Mouse (Mus musculus): ENCODE data around the gene Tnfaip8l2. TPM values are rescaled to one million over a fixed set of nuclear protein-coding genes. Genes with fewer than 3 reads are reported as not detected.
"Not testable (repeated sequence)": the region's sequence is repeated elsewhere in the genome, so short reads cannot be mapped to it uniquely, and the experiment has no call there.

Tnfaip8l2 gene
- polyA plus RNA-seq, 1 experiment from 2014 or later = 3.2 TPM

DNA sequence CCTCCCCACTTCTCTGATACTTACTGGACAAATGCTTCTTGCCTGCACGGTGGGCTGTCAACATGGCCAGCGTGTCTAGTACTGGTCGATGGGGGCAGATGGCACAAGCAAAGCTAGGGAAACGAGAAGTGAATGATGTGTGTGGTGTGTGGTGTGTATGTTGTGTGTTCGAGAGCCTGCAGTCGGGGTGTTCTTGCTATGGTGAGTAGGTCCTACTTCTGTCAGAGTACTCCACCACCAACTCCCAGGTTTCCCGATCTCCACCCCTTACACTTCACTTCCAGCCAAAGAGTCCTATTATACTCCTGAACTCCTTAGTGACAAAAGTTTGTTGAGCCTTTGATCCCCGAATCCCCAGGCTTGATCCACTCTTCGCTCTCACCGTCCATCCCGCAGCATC lies 9.0 kb downstream of the Tnfaip8l2 start:
- H3K9me3 ChIP-seq (replicated peaks; ENCODE audit: control insufficient read depth, low read length, poor library complexity, severe bottlenecking) = no peaks in the 10 kb centered on the region
- ATAC-seq = peak; percentile 6; the same call in 1 of the 2 replicates
- WGBS = 58% methylated on average over 11 of the region's 11 CpGs
- 0 out of 2 replicates have a peak, but pooled peaks cover 2% of the 10 kb centered on the region for H3K36me3 ChIP-seq (ENCODE audit: control insufficient read depth, insufficient read depth, low read length)
- H3K4me1 ChIP-seq (ENCODE audit: control insufficient read depth, insufficient read depth, low read length) = peaks cover 20% of the 10 kb centered on the region
- no peaks in the 10 kb centered on the region for H3K27me3 ChIP-seq (ENCODE audit: control insufficient read depth, insufficient read depth, low read depth, low read length)
- H3K9ac ChIP-seq (ENCODE audit: low read depth, low read length) = peak overlapping the region; percentile 83
- peak overlapping the region; percentile 83 for H3K27ac ChIP-seq (ENCODE audit: low read length)
- peak overlapping the region; percentile 71 for H3K4me3 ChIP-seq (ENCODE audit: low read depth, low read length)
- peak overlapping the region; percentile 95 for H3K4me2 ChIP-seq (ENCODE audit: low read length)

DNA sequence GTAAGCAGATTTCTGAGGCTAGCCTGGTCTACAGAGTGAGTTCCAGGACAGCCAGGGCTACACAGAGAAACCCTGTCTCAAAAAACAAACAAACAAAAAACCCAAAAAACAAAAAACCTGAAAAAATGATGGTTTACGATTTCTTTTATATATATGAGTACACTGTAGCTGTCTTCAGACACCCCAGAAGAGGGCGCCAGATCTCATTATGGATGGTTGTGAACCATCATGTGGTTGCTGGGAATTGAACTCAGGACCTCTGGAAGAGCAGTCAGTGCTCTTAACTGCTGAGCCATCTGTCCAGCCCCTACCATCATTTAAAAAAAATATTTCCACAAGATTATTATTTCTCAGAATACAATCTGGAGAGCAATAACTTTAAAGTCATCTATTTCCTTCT lies 9.8 kb downstream of the Tnfaip8l2 start:
- H3K36me3 ChIP-seq (ENCODE audit: control insufficient read depth, insufficient read depth, low read length); H3K4me3 ChIP-seq (ENCODE audit: low read depth, low read length); H3K9ac ChIP-seq (ENCODE audit: low read depth, low read length): not testable (repeated sequence)

DNA sequence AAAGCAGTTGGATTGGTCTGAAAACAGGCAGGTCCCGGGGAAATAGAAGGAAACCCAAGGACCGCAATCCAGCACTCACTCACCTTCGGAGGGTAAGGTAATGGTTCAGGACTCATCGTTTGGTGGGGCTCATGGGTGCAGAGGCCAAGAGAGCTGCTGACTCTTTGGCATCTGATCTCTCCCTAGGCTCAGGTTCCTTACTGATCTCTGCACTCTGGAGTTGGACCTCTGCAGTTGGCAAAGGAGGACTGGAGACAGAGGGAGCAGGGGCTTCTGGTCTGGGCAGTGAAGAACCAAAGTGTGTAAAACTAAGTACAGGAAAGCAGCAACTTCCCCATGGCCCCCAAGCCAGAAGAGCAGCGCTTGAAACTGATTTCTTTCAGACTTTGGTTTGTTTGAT lies 12.1 kb downstream of the Tnfaip8l2 start:
- 0 out of 2 replicates have a peak, but pooled peaks cover 2% of the 10 kb centered on the region for H3K36me3 ChIP-seq (ENCODE audit: control insufficient read depth, insufficient read depth, low read length)
- WGBS = 95% methylated on average over 5 of the region's 5 CpGs

More for the DNA sequence above, 9.8 kb downstream of the Tnfaip8l2 start:
- WGBS = 75% methylated on average over 2 of the region's 2 CpGs
- peaks cover 20% of the 10 kb centered on the region for H3K4me1 ChIP-seq (ENCODE audit: control insufficient read depth, insufficient read depth, low read length)
- not testable (repeated sequence) for H3K27me3 ChIP-seq (ENCODE audit: control insufficient read depth, insufficient read depth, low read depth, low read length); H3K27ac ChIP-seq (ENCODE audit: low read length); H3K4me2 ChIP-seq (ENCODE audit: low read length); ATAC-seq; H3K9me3 ChIP-seq (replicated peaks; ENCODE audit: control insufficient read depth, low read length, poor library complexity, severe bottlenecking)

DNA sequence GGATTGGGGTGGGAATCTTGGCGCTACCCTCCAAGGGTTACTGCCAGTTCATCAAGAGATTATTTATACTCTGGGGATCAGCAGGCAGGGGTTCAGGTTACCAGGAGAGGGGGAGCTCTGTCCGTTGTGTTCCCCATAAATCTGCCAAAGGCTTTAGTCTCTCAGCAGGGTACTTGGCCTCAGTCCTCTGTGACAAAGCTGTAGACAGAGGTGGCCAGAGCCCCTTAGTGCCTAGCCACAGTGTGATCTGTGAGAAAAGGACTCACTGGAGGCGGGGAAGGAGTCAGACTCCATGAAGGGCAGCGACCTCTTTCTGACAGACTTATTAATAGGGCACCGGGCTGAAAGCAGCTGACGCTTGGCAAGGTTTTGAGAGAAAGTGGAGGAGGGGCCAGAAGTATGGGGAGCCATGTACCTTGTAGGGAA lies 12.9 kb downstream of the Tnfaip8l2 start:
- no peak overlapping the region for H3K9ac ChIP-seq (ENCODE audit: low read depth, low read length)
- peaks cover 6% of the 10 kb centered on the region for H3K4me1 ChIP-seq (ENCODE audit: control insufficient read depth, insufficient read depth, low read length)
- WGBS = 46% methylated on average over 6 of the region's 6 CpGs
- no peaks in the 10 kb centered on the region for H3K27me3 ChIP-seq (ENCODE audit: control insufficient read depth, insufficient read depth, low read depth, low read length)
- H3K9me3 ChIP-seq (replicated peaks; ENCODE audit: control insufficient read depth, low read length, poor library complexity, severe bottlenecking) = no peaks in the 10 kb centered on the region
- no peak overlapping the region for H3K27ac ChIP-seq (ENCODE audit: low read length)
- no peak overlapping the region for H3K4me3 ChIP-seq (ENCODE audit: low read depth, low read length)
- no peak overlapping the region for H3K4me2 ChIP-seq (ENCODE audit: low read length)
- H3K36me3 ChIP-seq (ENCODE audit: control insufficient read depth, insufficient read depth, low read length) = 0 out of 2 replicates have a peak, but pooled peaks cover 2% of the 10 kb centered on the region
- ATAC-seq = no peak

More for the DNA sequence above, 12.1 kb downstream of the Tnfaip8l2 start:
- no peaks in the 10 kb centered on the region for H3K27me3 ChIP-seq (ENCODE audit: control insufficient read depth, insufficient read depth, low read depth, low read length)
- no peak for ATAC-seq
- H3K4me1 ChIP-seq (ENCODE audit: control insufficient read depth, insufficient read depth, low read length) = peaks cover 8% of the 10 kb centered on the region
- H3K4me3 ChIP-seq (ENCODE audit: low read depth, low read length) = no peak overlapping the region
- H3K27ac ChIP-seq (ENCODE audit: low read length) = no peak overlapping the region
- H3K9me3 ChIP-seq (replicated peaks; ENCODE audit: control insufficient read depth, low read length, poor library complexity, severe bottlenecking) = no peaks in the 10 kb centered on the region
- H3K4me2 ChIP-seq (ENCODE audit: low read length) = no peak overlapping the region
- H3K9ac ChIP-seq (ENCODE audit: low read depth, low read length) = no peak overlapping the region

DNA sequence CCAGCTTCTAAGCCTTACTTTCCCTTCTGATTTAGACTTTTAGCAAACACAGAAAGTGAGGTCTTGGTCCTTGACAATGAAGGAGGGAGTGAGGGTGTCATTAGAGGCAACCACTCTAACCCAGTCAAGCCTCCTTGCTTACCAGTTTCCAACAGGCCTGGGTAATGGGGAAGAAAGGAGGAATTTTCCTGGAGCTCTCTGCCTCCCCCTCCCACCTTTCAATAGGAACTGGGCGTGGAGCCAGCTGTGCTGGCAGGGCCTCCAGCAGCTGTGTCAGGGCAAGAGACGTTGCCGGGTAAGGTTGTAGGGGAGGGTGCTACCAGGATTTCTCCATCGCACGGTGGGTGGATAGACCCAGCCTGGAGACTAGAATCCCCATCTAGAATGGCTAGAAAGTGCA lies 17.2 kb downstream of the Tnfaip8l2 start:
- Histone ChIP-seq H3K4me2 (ENCODE audit: low read length) (no peak overlapping the region), H3K36me3 (ENCODE audit: control insufficient read depth, insufficient read depth, low read length) (peaks cover 25% of the 10 kb centered on the region), H3K9me3 (replicated peaks; ENCODE audit: control insufficient read depth, low read length, poor library complexity, severe bottlenecking) (no peaks in the 10 kb centered on the region), H3K27ac (ENCODE audit: low read length) (no peak overlapping the region), H3K27me3 (ENCODE audit: control insufficient read depth, insufficient read depth, low read depth, low read length) (no peaks in the 10 kb centered on the region), H3K9ac (ENCODE audit: low read depth, low read length) (no peak overlapping the region), H3K4me1 (ENCODE audit: control insufficient read depth, insufficient read depth, low read length) (no peaks in the 10 kb centered on the region), H3K4me3 (ENCODE audit: low read depth, low read length) (no peak overlapping the region)
- ATAC-seq = no peak
- WGBS = 30% methylated on average over 5 of the region's 5 CpGs

DNA sequence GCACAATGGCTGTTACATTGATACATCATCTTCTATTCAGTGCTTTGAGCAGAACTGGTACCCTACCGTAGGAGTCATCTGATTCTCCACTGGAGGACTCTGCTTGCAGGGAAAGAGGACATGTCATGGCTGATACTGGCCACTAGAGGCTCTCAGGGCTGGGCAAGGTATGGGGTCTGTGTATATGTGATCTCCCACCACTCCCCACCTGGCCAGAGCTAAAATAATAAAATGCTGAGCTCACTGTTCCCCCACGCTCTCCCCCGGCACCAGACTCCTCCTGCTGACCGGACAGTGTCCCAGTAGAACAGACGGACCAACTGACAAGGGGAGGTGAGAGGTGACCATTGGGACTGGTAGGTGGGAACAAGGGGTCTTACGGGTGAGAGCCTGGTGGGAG lies 17.9 kb downstream of the Tnfaip8l2 start, which contains the start of gene Tmod4:
TSS of gene Tmod4 (plus strand) at position 231 of the 400 bp plus-strand sequence.
- Histone ChIP-seq H3K9me3 (replicated peaks; ENCODE audit: control insufficient read depth, low read length, poor library complexity, severe bottlenecking) (no peaks in the 10 kb centered on the region), H3K27ac (ENCODE audit: low read length) (no peak within 1 kb of the TSS), H3K4me1 (ENCODE audit: control insufficient read depth, insufficient read depth, low read length) (no peaks in the 10 kb centered on the region), H3K27me3 (ENCODE audit: control insufficient read depth, insufficient read depth, low read depth, low read length) (no peaks in the 10 kb centered on the region), H3K4me3 (ENCODE audit: low read depth, low read length) (no peak within 1 kb of the TSS), H3K4me2 (ENCODE audit: low read length) (no peak within 1 kb of the TSS), H3K36me3 (ENCODE audit: control insufficient read depth, insufficient read depth, low read length) (peaks cover 31% of the 10 kb centered on the region), H3K9ac (ENCODE audit: low read depth, low read length) (no peak within 1 kb of the TSS)
- ATAC-seq = peak; percentile 15; the same call in 1 of the 2 replicates
- 64% methylated on average over 6 of the region's 6 CpGs for WGBS

DNA sequence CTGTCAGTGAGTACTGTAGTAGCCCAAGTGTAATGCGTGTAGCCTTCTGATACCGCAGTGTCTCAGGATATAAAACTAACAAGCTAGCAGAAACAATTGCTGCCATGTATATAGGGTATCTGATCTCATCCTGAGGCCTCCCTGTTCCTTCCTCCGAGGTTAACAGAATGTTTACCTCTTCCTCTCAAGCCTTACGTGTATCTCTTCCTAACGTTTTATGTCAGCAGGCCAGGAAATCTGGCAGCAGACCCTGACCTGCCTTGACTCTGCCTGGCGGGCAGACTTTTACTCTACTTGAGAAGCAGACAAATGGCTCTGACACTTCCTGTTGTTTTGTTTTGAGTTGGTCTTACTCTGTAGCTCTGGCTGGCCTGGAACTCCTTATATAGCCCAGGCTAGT lies 20.6 kb downstream of the Tnfaip8l2 start:
- ATAC-seq = no peak
- no peaks in the 10 kb centered on the region for H3K27me3 ChIP-seq (ENCODE audit: control insufficient read depth, insufficient read depth, low read depth, low read length)
- H3K9me3 ChIP-seq (replicated peaks; ENCODE audit: control insufficient read depth, low read length, poor library complexity, severe bottlenecking) = no peaks in the 10 kb centered on the region
- WGBS = 88% methylated on average over 6 of the region's 6 CpGs
- no peak overlapping the region for H3K4me2 ChIP-seq (ENCODE audit: low read length)
- peaks cover 36% of the 10 kb centered on the region for H3K36me3 ChIP-seq (ENCODE audit: control insufficient read depth, insufficient read depth, low read length)
- H3K4me1 ChIP-seq (ENCODE audit: control insufficient read depth, insufficient read depth, low read length) = no peaks in the 10 kb centered on the region
- H3K27ac ChIP-seq (ENCODE audit: low read length) = no peak overlapping the region
- no peak overlapping the region for H3K9ac ChIP-seq (ENCODE audit: low read depth, low read length)
- H3K4me3 ChIP-seq (ENCODE audit: low read depth, low read length) = no peak overlapping the region

DNA sequence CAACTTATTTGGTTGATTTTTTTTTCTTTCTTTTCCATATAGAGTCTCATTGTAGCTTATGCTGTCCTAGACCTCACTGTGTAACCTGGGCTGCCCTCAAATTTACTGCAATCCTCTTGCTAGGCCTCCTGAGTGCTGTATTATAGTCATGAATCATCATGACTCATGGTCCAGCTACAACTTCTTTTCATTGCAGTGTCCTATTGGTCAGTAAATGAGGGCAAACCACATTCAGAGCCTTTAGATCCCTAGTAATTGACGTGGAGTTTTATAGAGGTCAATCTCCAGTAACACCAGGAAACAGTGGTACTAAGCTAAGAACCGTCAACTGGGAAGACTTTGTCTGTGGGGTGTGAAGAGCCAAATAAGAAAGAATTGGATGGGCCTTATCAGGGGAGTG lies 24.4 kb downstream of the Tnfaip8l2 start:
- no peak for ATAC-seq
- Histone ChIP-seq H3K4me3 (ENCODE audit: low read depth, low read length) (no peak overlapping the region), H3K27ac (ENCODE audit: low read length) (no peak overlapping the region), H3K4me1 (ENCODE audit: control insufficient read depth, insufficient read depth, low read length) (peaks cover 1% of the 10 kb centered on the region; the same call in 1 of the 2 replicates), H3K36me3 (ENCODE audit: control insufficient read depth, insufficient read depth, low read length) (peaks cover 37% of the 10 kb centered on the region), H3K4me2 (ENCODE audit: low read length) (no peak overlapping the region), H3K9ac (ENCODE audit: low read depth, low read length) (no peak overlapping the region), H3K27me3 (ENCODE audit: control insufficient read depth, insufficient read depth, low read depth, low read length) (no peaks in the 10 kb centered on the region), H3K9me3 (replicated peaks; ENCODE audit: control insufficient read depth, low read length, poor library complexity, severe bottlenecking) (no peaks in the 10 kb centered on the region)
- 94% methylated on average over 2 of the region's 2 CpGs for WGBS

DNA sequence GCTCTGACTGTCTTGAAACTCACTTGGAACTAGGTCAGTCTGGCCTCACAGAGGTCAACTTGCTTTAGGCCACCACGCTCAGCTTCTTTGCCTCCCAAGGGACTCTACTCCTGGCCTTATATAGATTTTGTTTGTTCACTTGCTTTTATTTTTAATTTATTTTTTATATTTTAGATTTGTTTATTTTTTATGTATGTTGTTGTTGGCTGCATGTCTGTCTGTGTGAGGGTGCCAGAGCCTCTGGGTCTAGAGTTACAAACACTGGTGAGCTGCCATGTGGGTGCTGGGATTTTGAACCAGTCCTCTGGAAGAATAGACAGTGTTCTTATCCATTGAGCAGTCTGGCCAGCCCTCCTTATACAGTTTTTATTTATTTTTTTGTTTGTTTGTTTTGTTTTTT lies 29.4 kb downstream of the Tnfaip8l2 start:
- peaks cover 10% of the 10 kb centered on the region for H3K4me1 ChIP-seq (ENCODE audit: control insufficient read depth, insufficient read depth, low read length)
- no peaks in the 10 kb centered on the region for H3K27me3 ChIP-seq (ENCODE audit: control insufficient read depth, insufficient read depth, low read depth, low read length)
- H3K4me2 ChIP-seq (ENCODE audit: low read length) = no peak overlapping the region
- peaks cover 4% of the 10 kb centered on the region for H3K36me3 ChIP-seq (ENCODE audit: control insufficient read depth, insufficient read depth, low read length)
- 95% methylated on average over 1 of the region's 1 CpGs for WGBS
- no peak for ATAC-seq
- no peak overlapping the region for H3K27ac ChIP-seq (ENCODE audit: low read length)
- H3K9me3 ChIP-seq (replicated peaks; ENCODE audit: control insufficient read depth, low read length, poor library complexity, severe bottlenecking) = no peaks in the 10 kb centered on the region
- H3K9ac ChIP-seq (ENCODE audit: low read depth, low read length) = no peak overlapping the region
- H3K4me3 ChIP-seq (ENCODE audit: low read depth, low read length) = no peak overlapping the region

Measured in midbrain, embryonic 16.5 days (tissue).